Mouse (Mus musculus) inflammation-experienced regulatory T-cells, adult 16 weeks (primary cell): ENCODE data around the gene Nwd2. TPM values are rescaled to one million over a fixed set of nuclear protein-coding genes. Genes with fewer than 3 reads are reported as not detected.

Source experiments
- polyA plus RNA-seq: library from polyadenylated mRNA; unstranded; fragments of 100-300 nt; shearing (Covaris generic); gene quantifications from one replicate; pipeline ENCODE4 v1.2.1, GENCODE M21; 2017

The Nwd2 gene
- not detected for polyA plus RNA-seq

DNA sequence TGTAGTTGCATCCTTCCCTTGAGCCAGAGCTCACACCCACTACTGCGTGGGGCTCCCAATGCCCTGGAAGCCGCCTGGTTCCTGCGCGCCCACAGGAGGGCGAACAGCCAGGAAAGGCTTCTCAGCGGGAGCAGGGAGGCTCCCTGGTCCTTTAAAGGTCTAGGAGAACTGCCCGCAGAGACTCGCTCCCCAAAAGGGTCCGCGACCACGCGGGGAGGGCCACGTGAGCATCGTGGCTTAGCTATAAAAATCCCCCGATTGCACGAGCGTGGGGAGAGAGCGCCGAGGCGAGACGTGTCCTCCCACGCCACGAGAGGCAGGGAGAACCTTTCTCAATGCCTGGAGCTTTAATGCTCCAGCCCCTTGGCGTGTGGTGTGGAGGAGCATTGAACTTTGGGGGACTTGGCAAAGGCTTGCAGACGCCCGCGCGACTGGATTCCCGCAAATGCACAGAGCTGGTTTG is at the start of gene Nwd2:
Gene Nwd2, plus strand, starts transcription at position 33 of the 463 bp plus-strand sequence.

DNA sequence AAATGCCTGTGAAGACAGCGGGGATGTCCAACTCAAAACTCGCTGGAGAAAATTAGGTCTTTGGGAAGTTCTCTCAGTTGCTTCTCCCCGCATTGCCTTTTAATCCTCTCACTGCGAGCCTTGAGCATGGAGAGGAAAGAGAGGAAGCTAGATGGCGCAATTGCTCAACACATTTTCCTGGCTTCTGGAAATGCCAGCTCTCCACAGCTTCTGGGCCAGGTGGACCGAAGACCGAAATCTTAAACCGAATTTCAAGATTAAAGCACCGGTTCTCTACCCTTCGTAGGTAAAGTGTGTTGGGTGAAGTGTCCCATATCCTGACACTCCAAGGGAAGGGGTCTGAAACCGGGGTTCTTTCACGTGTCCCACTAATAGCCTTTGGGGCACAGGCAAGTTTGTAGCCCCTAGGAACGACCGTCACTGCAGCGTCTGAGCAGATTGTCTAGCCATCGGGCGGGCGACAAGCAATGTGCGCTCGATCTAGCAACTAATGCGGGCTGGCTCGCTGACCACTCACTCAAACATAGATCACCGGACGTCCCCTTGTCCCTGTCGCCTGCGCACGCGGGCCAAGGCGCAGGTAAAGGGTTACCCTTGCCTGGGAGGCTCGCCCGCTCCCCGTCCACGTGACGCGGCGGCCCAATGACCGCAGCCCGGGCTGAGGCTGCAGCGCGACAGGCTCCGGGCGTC is 163.1 kb downstream of the Nwd2 start, which contains the start of gene 0610040J01Rik:
Gene 0610040J01Rik, plus strand, starts transcription at position 545 of the 690 bp plus-strand sequence.

Other genes starting within 250 kb of the Nwd2 start
- 0.55 TPM for gene 0610040J01Rik, start 163.3 kb downstream of the Nwd2 start, polyA plus RNA-seq